Mouse (Mus musculus) G1E-ER4 (cell line): Measurements from ENCODE around the gene Cnst. TPM values are rescaled to one million over a fixed set of nuclear protein-coding genes. Genes with fewer than 3 reads are reported as not detected.

ENCODE experiments used
- GATA1 ChIP-seq: IDR thresholded peaks from one replicate; pipeline ENCODE4 v1.8.0; 2012; ENCODE audit warnings: low read length, inconsistent platforms
- polyA plus RNA-seq: library from polyadenylated mRNA; stranded (reverse); fragments of >175 nt; gene quantifications from 2 replicates; pipeline ENCODE4 v1.2.3, GENCODE M21; 2012

Cnst gene
- polyA plus RNA-seq, 1 experiment = 17.2 TPM

DNA sequence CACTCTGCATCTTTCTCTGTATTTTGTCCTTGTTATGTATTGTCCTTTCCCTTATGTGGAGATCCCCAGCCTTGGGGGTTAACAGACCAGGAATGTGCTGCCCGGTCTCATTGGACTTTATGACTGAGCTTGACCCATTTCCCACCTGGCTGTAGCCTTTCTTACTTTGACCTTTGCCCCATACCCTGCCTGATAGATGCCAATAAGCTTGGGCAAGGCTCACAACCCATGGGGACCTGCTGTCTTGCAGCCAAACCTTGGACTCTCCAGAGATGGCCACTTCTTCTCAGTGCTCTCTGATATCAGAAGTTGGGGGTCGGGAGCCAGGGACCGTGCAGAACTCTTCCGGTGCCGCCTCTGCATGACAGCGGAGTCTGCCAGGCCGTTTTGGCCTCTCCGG lies 62.4 kb downstream of the Cnst start:
- TF ChIP-seq GATA1 = no peak

DNA sequence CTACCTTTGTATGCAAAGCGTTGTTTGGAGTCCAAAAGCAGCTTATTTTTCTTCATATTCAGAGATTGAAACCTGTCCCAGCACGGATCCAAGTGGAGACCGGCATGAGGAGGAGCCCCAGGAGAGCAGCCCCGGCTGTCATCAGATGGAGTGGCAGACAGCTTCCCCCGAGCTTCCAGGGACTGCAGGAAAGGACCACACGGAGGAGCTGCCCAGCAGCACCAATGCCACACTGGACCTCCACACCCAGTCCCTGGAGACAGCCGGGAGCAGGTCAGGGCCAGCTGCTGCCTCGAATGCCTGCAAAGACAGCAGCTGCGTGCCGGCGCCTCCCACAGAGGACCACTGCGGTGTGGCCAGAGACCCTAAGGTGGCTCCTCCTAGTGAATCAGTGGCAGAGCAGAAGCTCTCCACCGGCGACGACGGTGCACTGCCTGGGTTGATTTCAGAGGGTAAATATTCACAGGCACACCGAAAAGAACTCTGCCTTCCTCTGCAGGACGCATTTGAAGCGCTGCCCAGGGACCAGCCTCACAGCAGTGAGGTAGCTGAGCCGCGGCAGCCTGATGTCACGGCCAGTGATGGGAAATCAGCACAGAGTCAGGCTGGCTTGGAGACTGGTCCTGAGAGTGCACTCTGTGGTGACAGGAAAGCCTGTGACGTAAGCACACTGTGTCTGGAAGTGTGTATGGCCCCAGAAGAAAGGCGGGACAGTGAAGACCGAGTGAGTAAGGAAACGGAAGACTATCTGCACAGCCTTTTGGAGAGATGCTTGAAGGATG lies 63.7 kb downstream of the Cnst start:
- no peak for TF ChIP-seq GATA1

DNA sequence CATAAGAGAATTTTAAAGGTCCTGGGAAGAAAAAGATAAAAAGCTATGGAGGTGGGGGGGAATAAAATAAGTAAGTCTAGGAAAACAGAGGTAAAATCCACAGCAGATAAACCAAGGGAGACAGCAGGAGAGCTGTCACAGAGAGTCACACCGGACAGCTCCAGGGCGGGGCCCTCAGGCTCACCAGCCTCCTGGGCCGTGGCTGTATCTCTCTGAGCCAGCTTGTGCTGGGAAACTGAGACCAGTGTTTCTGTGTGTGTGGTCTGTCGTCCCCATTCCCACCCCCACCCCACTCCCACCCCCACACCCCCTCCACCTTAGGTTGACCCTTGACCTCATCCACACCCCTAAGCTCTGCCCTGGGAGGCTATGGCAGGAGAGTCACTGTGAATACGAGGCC lies 65.0 kb downstream of the Cnst start:
- TF ChIP-seq GATA1 = no peak

DNA sequence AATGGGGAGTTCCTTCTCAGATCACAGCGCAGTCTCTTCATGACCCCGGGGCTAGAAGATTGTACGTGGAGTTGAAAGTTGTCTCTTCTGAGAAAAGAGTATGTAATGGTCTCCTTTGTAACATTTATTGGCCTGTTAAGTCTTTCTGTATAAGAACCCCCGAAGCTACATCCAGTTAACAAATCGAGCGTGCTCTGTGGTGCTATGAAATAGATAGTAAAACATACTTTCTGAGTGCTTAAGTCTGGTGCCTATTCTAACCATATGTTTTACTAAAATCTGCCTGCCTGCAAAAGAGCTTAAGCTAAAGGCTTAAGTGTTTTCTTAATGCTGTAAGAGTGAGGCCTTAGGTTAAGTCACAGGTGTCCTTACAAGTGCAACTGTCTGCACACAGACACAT lies 66.2 kb downstream of the Cnst start:
- no peak for TF ChIP-seq GATA1

DNA sequence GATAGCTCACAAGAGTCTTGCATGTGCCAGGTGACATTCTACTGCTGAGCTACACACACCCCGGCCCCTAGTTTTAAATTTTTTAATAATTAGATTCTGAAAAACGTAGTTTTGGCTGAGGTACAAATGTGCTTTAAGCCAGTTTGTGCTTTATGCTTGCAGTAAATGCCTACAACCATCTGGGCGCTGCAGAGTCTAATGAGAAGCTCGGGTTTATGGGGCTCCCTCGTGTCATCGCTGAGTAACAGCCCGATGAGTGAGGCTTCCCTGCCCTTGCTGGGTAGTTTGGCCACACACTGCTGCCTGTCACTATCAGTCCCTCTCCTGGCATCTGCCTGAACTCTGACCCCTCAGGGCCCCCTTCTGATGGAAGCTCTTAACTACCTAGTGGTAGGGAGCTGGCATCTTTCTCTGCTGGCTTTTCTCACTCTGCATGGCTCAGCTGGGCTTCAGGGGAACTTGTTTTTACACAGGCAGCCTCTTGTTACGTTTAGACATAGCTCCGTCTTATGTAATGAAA lies 66.9 kb downstream of the Cnst start:
- TF ChIP-seq GATA1 = no peak

DNA sequence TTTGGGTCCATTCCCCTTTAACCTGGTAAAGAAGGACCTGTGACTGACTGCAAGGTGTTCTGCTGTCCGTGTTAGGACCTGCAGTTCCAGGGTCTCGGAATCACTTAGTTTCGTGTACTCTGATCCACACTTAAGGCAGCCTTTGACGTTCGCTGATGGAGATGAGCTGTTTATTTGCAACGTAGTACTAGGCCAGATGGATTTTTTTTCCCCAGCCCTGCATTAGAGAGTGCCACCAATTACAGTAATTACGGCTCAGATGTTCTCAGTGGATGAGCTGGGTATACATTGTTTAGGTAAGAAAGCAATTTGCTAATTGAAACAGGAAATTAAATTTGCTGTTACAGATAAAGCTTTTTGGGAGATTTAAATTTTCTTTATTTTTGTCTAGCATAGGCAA lies 71.3 kb downstream of the Cnst start:
- TF ChIP-seq GATA1 = no peak

DNA sequence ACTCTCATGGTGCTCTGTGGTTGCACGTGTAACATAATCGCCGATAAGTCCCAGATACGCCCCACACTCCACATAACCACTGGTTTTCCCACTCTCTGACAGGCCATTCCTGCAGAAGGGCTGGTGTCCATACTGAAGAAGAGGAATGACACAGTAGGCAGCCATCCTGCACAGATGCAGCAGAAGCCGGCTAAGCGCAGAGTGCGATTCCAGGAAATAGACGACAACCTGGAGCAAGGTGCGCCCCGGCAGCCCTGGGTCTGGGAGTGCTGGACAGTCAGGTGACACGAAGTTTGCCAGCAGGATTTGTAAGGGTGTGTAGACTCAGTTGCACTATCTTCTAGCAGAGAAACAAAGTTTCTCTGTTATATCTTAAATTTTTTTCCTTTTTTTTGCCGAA lies 76.5 kb downstream of the Cnst start:
- no peak for TF ChIP-seq GATA1

DNA sequence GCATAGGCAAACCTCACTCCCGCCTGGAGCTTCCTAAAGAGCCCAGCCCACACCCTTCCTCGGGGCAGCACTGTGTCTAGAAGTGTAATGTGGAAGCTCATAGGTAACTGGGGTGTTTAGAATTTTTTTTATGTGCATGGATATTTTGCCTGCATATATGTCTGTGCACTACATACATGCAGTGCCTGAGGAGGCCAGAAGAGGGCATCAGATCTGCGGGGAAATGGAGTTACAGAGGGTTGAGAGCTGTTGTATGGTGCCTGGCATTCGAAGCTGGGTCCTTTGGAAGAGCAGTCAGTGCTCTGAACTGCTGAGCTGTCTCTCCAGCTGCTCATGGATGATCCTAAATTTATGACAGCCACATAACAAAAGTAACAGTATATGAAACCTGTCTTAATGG lies 77.5 kb downstream of the Cnst start:
- TF ChIP-seq GATA1 = no peak

DNA sequence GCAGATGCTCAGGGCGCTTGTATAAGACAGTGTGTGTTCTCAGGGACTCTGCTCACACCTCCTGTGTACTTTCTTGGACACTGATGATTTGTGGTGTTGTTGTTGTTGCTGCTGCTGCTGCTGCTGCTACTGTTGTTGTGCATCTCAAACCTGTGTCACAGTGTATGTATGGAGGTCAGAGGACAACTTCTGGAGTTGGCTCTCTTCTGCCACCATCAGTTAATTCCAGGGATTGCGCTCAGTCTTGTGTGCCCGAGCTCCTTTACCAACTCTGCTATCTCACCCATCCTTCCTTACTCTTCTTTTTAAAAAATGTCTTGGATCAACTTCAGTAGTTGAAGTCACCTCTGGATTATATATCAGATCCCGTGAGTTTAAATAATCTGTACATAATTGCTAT lies 78.2 kb downstream of the Cnst start:
- no peak for TF ChIP-seq GATA1

DNA sequence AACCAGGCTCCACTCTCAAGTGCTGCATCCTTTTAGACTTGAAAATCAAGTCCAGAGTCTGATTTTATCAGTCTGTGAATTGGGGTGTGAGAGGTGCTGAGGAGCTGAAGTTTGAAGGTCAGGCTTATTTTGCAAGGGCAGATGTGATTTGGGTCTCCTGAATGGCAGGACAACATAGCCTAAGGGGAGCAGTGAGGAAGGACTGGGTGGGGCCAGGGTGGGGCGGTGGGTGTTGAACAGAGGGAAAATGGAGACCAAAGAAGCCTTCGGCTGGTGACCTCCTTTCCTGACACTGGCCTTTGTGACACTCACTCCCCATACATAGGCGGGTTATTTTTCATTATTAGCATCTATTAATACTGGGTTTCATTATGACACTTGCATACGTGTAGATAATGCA lies 81.7 kb downstream of the Cnst start:
- TF ChIP-seq GATA1 = no peak

DNA sequence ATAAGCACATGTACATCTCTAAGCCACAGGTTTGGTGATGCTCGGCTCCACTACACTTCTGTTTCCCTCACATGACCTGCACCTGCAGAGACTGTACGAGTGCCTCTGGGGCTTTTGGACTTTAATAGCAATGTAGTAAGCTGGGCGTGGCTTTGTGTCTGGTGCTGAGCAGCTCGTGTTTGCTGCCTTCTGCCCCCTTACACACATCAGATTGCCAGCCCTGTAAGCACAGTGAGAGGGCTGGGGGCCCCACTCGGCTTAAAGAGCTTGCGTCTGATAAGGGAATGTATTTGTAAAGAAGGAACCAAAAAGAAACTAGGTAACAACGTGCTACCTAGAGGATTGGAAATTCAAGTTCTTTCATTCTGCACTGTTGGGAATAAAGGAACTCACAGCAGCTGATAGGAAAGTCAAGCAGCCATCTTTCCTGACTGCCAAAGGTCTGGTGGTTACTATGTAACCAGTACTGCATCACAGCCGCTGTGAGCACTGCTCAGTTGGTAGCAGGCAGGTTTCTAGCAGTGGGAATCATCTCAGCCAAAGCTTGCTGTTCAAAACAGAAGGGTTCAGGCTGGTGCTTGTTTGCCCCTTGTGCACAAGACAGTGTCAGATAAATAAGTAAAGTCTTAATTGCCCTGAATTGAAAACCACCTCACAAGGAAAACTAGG lies 82.4 kb downstream of the Cnst start:
- TF ChIP-seq GATA1 = no peak

DNA sequence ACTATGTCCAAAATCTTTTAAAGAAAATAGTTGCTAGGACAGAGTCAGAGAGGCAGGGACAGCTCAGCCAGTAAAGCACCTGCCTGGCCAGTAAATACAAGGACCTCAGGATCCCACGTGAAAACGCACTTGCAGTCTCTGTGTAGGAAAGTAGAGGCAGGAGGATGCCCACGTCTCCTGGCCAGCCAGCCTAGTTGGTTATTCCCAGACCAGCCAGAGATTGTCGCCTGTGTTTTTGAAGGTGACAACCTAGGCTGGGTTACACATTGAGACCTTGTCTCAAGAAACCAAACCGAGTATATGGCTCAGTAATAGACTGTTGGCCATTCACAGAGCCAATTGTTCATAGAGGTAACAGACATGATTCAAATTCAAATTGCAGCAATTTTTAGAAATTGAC lies 83.1 kb downstream of the Cnst start:
- TF ChIP-seq GATA1 = no peak

DNA sequence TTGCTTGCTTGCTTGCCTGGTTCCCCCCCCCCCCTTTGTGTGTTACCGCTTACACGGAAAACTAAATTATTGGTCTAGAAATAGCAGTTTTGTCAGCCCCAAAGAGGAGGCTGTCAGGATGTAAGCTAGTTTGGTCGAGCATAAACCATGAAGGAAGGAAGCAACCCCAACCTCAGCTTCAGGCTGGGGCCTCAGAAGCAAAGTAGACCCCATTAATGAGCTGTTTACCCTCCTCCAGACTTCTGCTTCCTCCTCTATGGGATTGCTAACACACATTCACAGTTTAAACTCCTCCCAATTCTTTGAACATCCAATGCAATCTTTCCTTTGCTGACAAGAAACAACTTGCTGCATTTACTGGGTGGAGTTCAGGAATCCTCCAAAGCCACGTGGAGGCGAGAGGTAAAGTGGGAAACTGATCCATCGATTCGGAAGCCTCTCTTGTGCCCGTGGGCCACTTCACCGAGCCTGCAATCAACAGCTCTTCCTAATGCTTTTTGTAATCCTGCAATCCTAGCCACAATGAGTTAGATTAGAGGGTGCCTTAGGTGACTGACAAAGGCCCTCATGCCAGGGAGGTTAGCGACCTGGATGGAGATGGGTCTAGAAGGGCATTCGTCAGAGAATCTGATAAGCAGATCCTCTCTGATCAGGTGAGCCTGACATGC lies 86.7 kb downstream of the Cnst start:
- TF ChIP-seq GATA1 = no peak

DNA sequence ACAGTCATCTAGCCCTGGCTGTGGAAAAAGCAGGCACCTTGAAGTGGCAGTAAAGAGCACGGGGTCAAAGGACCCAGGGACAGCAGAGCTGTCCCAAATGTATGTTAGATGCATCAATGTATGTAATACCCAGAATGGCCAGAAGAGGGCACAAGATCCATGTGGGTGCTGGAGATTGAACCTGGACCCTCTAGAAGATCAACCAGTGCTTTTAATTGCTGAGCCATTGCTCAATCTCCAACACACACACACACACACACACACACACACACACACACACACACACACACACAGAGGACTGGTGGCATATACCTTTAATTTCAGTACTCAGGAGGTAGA lies 87.2 kb downstream of the Cnst start:
- TF ChIP-seq GATA1 = no peak

DNA sequence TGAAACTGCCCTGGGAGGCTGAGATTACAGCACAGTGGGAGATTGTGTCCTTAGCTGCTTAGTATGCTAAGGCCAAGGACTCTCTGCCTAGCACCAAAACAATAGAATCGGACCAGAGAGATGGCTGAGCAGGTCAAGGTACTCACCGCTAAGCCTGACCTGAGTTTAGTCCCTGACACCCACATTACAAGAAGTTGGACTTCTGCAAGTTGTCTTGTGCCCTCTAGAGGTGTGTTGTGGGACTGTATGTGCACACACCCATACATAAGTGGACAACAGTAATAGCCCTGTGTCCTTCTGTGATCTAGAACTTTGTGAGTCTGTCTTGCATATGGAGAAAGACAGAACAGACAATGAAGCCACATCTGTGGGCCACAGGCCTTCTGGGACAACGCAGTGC lies 88.0 kb downstream of the Cnst start:
- TF ChIP-seq GATA1 = no peak

DNA sequence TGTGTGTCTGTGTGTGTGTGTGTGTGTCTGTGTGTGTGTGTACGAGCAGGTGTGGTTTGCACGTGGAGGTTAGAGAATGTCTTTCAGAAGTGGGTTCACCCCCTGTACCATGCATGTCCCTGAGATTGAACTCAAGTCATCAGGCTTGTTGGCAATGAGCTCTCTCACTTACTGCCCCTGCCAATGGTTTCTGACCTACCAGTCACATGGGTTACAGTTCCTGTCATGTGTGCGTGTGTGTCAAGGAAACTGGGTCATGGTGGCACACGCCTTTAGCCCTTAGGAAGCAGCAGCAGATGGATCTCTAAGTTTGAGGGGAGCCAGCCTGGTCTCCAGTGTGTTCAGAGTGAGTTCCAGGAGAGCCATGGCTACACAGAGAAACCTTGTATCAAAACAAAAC lies 96.6 kb downstream of the Cnst start:
- TF ChIP-seq GATA1 = no peak

DNA sequence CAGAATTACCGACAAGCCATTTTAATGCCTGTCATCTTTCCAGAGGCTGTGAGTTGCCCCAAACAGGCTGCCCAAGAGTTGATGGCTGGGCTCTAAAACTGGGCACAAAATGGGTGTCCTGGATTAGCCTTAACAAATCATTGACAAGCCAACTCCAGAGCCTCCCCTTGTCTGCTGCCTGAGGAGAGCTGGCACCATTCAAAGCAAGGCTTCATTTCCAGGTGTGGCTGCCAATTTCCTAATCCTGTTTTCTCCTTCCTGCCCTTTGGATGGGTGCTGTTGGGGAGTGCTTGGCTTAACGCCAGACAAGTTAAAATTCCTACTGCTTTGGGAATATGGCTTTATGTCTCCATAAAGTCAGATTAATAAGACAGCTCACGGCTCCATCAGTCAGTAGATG lies 98.0 kb downstream of the Cnst start:
- no peak for TF ChIP-seq GATA1
